Mouse (Mus musculus): ENCODE data around the gene Utp6. TPM values are rescaled to one million over a fixed set of nuclear protein-coding genes. Genes with fewer than 3 reads are reported as not detected.

Utp6 gene
- polyA plus RNA-seq, 1 experiment from 2014 or later = 45.2 TPM

- H3K27me3 ChIP-seq (ENCODE audit: control insufficient read depth, insufficient read depth, low read length) = 0 out of 2 replicates have a peak, but pooled peaks cover 3% of the 10 kb centered on the region
- H3K9ac ChIP-seq = no peak overlapping the region
- no peaks in the 10 kb centered on the region for H3K36me3 ChIP-seq (replicated peaks; ENCODE audit: control insufficient read depth, insufficient read depth)
- no peak overlapping the region for H3K4me3 ChIP-seq (replicated peaks; ENCODE audit: low read length)
- ATAC-seq (ENCODE audit: low FRiP score) = no peak
- no peak overlapping the region for H3K4me2 ChIP-seq (replicated peaks)
- H3K27ac ChIP-seq = no peak overlapping the region
- H3K4me1 ChIP-seq (replicated peaks; ENCODE audit: control insufficient read depth, insufficient read depth, low read length) = peaks cover 7% of the 10 kb centered on the region; the same call in 1 of the 2 replicates
- DNase-seq (ENCODE audit: low spot score) = peak; percentile 50
- 64% methylated on average over 8 of the region's 8 CpGs for WGBS
- H3K9me3 ChIP-seq (ENCODE audit: control insufficient read depth, low read length) = no peaks in the 10 kb centered on the region
Observed at GRCm38 (mm10) chr11:79965896-79966295, 3.7 kb upstream of the Utp6 start.

- Histone ChIP-seq H3K27me3 (ENCODE audit: control insufficient read depth, insufficient read depth, low read length) (0 out of 2 replicates have a peak, but pooled peaks cover 3% of the 10 kb centered on the region), H3K4me3 (replicated peaks; ENCODE audit: low read length) (peak overlapping the region; percentile 71; the same call in 1 of the 2 replicates), H3K36me3 (replicated peaks; ENCODE audit: control insufficient read depth, insufficient read depth) (peaks cover 19% of the 10 kb centered on the region), H3K9ac (no peak overlapping the region), H3K9me3 (ENCODE audit: control insufficient read depth, low read length) (no peaks in the 10 kb centered on the region), H3K4me1 (replicated peaks; ENCODE audit: control insufficient read depth, insufficient read depth, low read length) (peaks cover 8% of the 10 kb centered on the region; the same call in 1 of the 2 replicates), H3K27ac (no peak overlapping the region), H3K4me2 (replicated peaks) (peak overlapping the region; percentile 74)
- WGBS = 65% methylated on average over 8 of the region's 8 CpGs
- ATAC-seq (ENCODE audit: low FRiP score) (no peak), DNase-seq (ENCODE audit: low spot score) (no peak)
Observed at GRCm38 (mm10) chr11:79963212-79963974, 1.2 kb upstream of the Utp6 start.

DNA sequence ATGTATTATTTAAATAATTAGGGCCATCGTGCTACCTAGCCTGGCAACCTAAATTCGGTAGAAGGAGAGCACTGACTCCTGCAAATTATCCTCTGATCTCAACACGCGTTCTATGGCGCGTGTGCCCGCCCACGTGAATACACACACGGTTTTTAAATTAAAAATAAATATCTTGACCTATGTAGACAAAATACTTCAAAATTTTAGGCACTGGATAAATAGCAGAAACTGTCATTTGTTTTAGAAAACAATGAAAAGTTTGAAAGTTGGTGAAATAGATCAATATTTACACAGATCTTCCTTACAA is 640 bp upstream of the Utp6 start:
- Histone ChIP-seq H3K4me3 (replicated peaks; ENCODE audit: low read length) (peak overlapping the region; percentile 71), H3K4me2 (replicated peaks) (peak overlapping the region; percentile 74), H3K36me3 (replicated peaks; ENCODE audit: control insufficient read depth, insufficient read depth) (peaks cover 24% of the 10 kb centered on the region), H3K9ac (peak overlapping the region; percentile 57), H3K9me3 (ENCODE audit: control insufficient read depth, low read length) (no peaks in the 10 kb centered on the region), H3K4me1 (replicated peaks; ENCODE audit: control insufficient read depth, insufficient read depth, low read length) (peaks cover 8% of the 10 kb centered on the region; the same call in 1 of the 2 replicates), H3K27me3 (ENCODE audit: control insufficient read depth, insufficient read depth, low read length) (0 out of 2 replicates have a peak, but pooled peaks cover 3% of the 10 kb centered on the region), H3K27ac (no peak overlapping the region; the same call in 1 of the 2 replicates)
- peak; percentile 24; the same call in 1 of the 2 replicates for ATAC-seq (ENCODE audit: low FRiP score)
- 4% methylated on average over 9 of the region's 9 CpGs for WGBS
- no peak for DNase-seq (ENCODE audit: low spot score)

GRCm38 (mm10) chr11:79961346-79962124 is 655 bp downstream of the Utp6 start:
- H3K27me3 ChIP-seq (ENCODE audit: control insufficient read depth, insufficient read depth, low read length) = 0 out of 2 replicates have a peak, but pooled peaks cover 3% of the 10 kb centered on the region
- H3K4me2 ChIP-seq (replicated peaks) = peak overlapping the region; percentile 74
- WGBS = 6% methylated on average over 27 of the region's 27 CpGs
- DNase-seq (ENCODE audit: low spot score) (no peak), ATAC-seq (ENCODE audit: low FRiP score) (peak; percentile 8; the same call in 1 of the 2 replicates)
- peak overlapping the region; percentile 71 for H3K4me3 ChIP-seq (replicated peaks; ENCODE audit: low read length)
- peak overlapping the region; percentile 66 for H3K9ac ChIP-seq
- H3K4me1 ChIP-seq (replicated peaks; ENCODE audit: control insufficient read depth, insufficient read depth, low read length) = peaks cover 8% of the 10 kb centered on the region; the same call in 1 of the 2 replicates
- peak overlapping the region; percentile 58; the same call in 1 of the 2 replicates for H3K27ac ChIP-seq
- no peaks in the 10 kb centered on the region for H3K9me3 ChIP-seq (ENCODE audit: control insufficient read depth, low read length)
- peaks cover 37% of the 10 kb centered on the region for H3K36me3 ChIP-seq (replicated peaks; ENCODE audit: control insufficient read depth, insufficient read depth)

DNA sequence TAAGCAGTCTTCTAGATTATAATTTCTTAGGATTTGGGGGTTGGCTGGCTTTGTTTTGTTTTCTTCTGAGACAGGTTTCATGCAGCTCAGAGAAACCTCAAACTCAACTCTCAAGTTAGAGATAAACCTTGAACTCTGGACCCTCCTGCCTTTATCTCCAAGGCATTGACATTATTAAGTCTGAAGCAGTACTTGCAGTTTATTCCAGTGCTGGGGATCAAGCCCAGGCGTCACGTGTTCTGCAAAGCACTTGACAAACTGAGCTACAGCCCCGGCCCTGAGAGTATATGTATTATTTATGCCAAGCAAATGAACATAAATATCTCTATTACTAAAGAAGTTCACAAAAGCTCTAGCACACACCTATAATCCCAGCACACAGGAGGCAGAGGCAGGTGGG is 14.9 kb downstream of the Utp6 start:
- no peak overlapping the region for H3K27ac ChIP-seq
- H3K9me3 ChIP-seq (ENCODE audit: control insufficient read depth, low read length) = no peaks in the 10 kb centered on the region
- H3K4me2 ChIP-seq (replicated peaks) = no peak overlapping the region
- no peaks in the 10 kb centered on the region for H3K27me3 ChIP-seq (ENCODE audit: control insufficient read depth, insufficient read depth, low read length)
- no peak overlapping the region for H3K9ac ChIP-seq
- no peaks in the 10 kb centered on the region for H3K4me1 ChIP-seq (replicated peaks; ENCODE audit: control insufficient read depth, insufficient read depth, low read length)
- WGBS = 94% methylated on average over 3 of the region's 3 CpGs
- DNase-seq (ENCODE audit: low spot score) (no peak), ATAC-seq (ENCODE audit: low FRiP score) (no peak)
- no peak overlapping the region for H3K4me3 ChIP-seq (replicated peaks; ENCODE audit: low read length)
- H3K36me3 ChIP-seq (replicated peaks; ENCODE audit: control insufficient read depth, insufficient read depth) = peaks cover 89% of the 10 kb centered on the region

DNA sequence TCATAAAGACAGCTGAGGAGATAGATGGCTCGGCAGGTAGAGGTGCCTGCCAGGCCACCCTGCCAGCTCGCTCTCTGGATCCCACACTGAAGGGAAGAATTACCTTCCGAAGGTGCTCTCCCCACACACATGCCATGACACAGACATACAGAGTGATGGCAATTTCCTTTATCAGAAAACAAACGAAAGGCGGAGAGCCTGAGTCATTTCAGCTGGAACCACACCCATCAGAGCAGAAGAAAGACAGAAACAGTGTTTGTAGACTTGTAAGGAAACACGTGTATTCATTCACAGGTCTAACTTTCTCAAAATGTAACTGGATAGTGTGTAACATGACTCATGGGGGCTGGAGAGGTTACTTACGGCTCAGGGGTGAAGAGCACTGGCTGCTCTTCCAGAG is 18.6 kb downstream of the Utp6 start:
- no peak overlapping the region for H3K4me2 ChIP-seq (replicated peaks)
- no peaks in the 10 kb centered on the region for H3K27me3 ChIP-seq (ENCODE audit: control insufficient read depth, insufficient read depth, low read length)
- H3K27ac ChIP-seq = no peak overlapping the region
- H3K9ac ChIP-seq = no peak overlapping the region
- H3K4me3 ChIP-seq (replicated peaks; ENCODE audit: low read length) = no peak overlapping the region
- DNase-seq (ENCODE audit: low spot score) = no peak
- ATAC-seq (ENCODE audit: low FRiP score) = no peak
- H3K4me1 ChIP-seq (replicated peaks; ENCODE audit: control insufficient read depth, insufficient read depth, low read length) = no peaks in the 10 kb centered on the region
- H3K36me3 ChIP-seq (replicated peaks; ENCODE audit: control insufficient read depth, insufficient read depth) = peaks cover 90% of the 10 kb centered on the region
- WGBS = 93% methylated on average over 7 of the region's 7 CpGs
- H3K9me3 ChIP-seq (ENCODE audit: control insufficient read depth, low read length) = no peaks in the 10 kb centered on the region

DNA sequence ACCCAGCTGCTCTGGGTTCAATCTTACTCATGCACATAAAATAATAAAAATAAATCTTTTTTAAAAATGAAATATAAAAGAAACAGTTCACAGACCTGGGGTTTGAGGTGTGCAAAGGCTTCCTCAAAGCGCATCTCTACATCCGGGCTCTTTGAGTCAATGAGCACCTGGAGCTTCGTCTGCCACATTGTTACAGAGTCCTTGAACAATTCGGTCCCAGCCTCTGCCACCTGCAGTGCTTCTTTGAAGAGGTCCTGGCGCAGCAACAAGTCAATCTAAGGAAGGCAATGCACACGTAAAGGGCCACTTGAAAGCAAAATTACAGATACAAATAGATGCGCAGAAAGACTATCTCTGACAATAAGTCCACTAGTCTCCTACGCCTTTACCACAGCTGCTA is 19.1 kb downstream of the Utp6 start:
- Histone ChIP-seq H3K9me3 (ENCODE audit: control insufficient read depth, low read length) (no peaks in the 10 kb centered on the region), H3K27ac (no peak overlapping the region), H3K4me2 (replicated peaks) (no peak overlapping the region), H3K36me3 (replicated peaks; ENCODE audit: control insufficient read depth, insufficient read depth) (peaks cover 89% of the 10 kb centered on the region), H3K27me3 (ENCODE audit: control insufficient read depth, insufficient read depth, low read length) (no peaks in the 10 kb centered on the region), H3K4me3 (replicated peaks; ENCODE audit: low read length) (no peak overlapping the region), H3K4me1 (replicated peaks; ENCODE audit: control insufficient read depth, insufficient read depth, low read length) (no peaks in the 10 kb centered on the region), H3K9ac (no peak overlapping the region)
- WGBS = 89% methylated on average over 8 of the region's 8 CpGs
- ATAC-seq (ENCODE audit: low FRiP score) (no peak), DNase-seq (ENCODE audit: low spot score) (no peak)

DNA sequence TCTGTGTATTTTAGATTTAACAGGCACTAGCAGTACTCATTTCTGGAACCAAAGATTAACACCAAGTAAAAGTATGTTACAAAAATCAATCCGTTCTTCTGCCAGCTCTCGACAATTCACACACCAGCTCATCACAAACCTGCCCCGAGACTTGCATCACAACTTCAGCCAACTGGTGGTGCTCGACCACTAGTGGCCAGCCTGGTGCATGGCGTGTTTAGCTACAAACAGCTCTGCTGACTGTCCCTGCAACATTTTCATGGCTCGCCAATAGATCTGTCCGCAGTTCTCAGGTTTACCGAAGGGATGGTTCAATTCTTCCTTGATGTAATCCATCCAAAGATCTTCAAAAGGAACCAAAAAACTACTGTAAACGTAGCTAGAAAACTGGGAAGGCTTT is 26.4 kb downstream of the Utp6 start:
- no peak for ATAC-seq (ENCODE audit: low FRiP score)
- WGBS = 88% methylated on average over 9 of the region's 9 CpGs
- no peak overlapping the region for H3K4me3 ChIP-seq (replicated peaks; ENCODE audit: low read length)

GRCm38 (mm10) chr11:79922766-79923165 is 39.4 kb downstream of the Utp6 start:
- no peak for DNase-seq (ENCODE audit: low spot score)
- Histone ChIP-seq H3K27ac (no peak overlapping the region), H3K9ac (no peak overlapping the region), H3K36me3 (replicated peaks; ENCODE audit: control insufficient read depth, insufficient read depth) (no peaks in the 10 kb centered on the region), H3K9me3 (ENCODE audit: control insufficient read depth, low read length) (no peaks in the 10 kb centered on the region), H3K4me3 (replicated peaks; ENCODE audit: low read length) (no peak overlapping the region), H3K4me2 (replicated peaks) (no peak overlapping the region), H3K27me3 (ENCODE audit: control insufficient read depth, insufficient read depth, low read length) (no peaks in the 10 kb centered on the region), H3K4me1 (replicated peaks; ENCODE audit: control insufficient read depth, insufficient read depth, low read length) (no peaks in the 10 kb centered on the region)
- no peak for ATAC-seq (ENCODE audit: low FRiP score)
- 90% methylated on average over 1 of the region's 1 CpGs for WGBS

More for the DNA sequence above, 26.4 kb downstream of the Utp6 start:
- DNase-seq (ENCODE audit: low spot score) = no peak
- H3K4me1 ChIP-seq (replicated peaks; ENCODE audit: control insufficient read depth, insufficient read depth, low read length) = no peaks in the 10 kb centered on the region
- H3K9ac ChIP-seq = no peak overlapping the region
- H3K4me2 ChIP-seq (replicated peaks) = no peak overlapping the region
- H3K36me3 ChIP-seq (replicated peaks; ENCODE audit: control insufficient read depth, insufficient read depth) = peaks cover 83% of the 10 kb centered on the region
- no peaks in the 10 kb centered on the region for H3K27me3 ChIP-seq (ENCODE audit: control insufficient read depth, insufficient read depth, low read length)
- H3K9me3 ChIP-seq (ENCODE audit: control insufficient read depth, low read length) = no peaks in the 10 kb centered on the region
- no peak overlapping the region for H3K27ac ChIP-seq
